Mouse (Mus musculus) induced T-regulatory cell, adult 2 months (primary cell): ENCODE data around the gene Tfam.

Experiments
- DNase-seq: peaks from one replicate; pipeline ENCODE4 v3.0.0-alpha.2; 2012; ENCODE audit warnings: low read depth

Tfam gene

GRCm38 (mm10) chr10:71223101-71223500 lies 15.0 kb downstream of the Tfam start:
- DNase-seq = no peak

DNA sequence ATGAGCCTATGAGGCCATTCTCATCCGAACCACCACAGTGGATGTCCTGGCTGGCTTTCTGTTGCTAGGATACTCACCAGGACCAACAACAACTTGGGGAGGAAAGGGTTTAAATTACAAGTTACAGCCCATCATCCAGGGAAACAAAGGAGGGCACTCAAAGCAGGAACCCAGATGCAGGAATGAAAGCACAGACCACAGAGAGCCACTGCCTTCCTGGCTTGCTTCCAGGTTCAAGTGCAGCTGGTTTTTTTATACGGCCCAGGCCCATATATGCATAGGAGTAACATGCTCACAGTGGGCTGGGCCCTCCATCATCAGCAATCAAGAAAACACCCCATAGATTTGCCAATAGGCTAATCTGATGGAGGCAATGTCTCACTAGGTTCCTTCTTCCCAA lies 15.4 kb downstream of the Tfam start:
- DNase-seq = no peak

- DNase-seq = peak; percentile 72
Measured at GRCm38 (mm10) chr10:71218228-71218892, 19.7 kb downstream of the Tfam start.

DNA sequence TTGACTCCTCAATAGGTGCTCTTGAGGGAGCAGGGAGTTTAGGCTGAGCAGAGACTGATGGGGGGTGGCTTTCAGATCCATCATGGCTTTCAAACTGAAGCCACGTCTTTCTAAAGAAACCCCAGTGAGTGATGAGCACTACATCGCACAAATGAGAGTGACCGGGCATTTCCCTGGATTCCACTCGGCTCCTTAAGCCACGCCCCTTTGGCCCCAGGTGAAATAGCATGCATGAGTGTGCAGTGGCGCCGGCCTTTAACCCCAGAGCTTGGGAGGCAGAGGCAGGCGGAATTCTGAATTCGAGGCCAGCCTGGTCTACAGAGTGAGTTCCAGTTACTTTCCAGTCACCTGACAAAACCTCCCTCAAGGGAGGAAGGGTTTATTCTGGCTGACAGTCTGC lies 22.1 kb downstream of the Tfam start:
- no peak for DNase-seq

DNA sequence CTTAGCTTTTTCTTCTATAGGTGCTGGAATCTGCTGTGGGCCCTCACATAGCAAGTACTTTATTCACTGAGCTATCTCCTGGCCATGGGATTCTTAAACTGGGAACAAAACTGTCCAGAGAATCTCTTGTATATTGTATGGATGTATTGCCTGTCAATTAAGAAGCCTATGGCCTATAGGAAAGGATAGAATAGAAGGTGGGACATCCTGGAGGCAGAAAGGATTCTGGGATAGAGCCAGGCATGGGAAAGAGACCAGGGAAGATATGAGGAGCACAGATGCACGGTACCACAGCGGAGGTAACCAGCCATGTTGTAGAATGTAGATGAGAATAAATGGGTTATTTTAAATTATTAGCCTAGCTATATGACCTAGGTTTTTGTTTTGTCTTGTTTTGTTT lies 36.6 kb downstream of the Tfam start:
- DNase-seq = no peak

- no peak for DNase-seq
Measured at GRCm38 (mm10) chr10:71200964-71201363, 37.1 kb downstream of the Tfam start.

GRCm38 (mm10) chr10:71198676-71199075 lies 39.4 kb downstream of the Tfam start:
- DNase-seq = no peak

GRCm38 (mm10) chr10:71197036-71197785 lies 40.9 kb downstream of the Tfam start:
- no peak for DNase-seq

- no peak for DNase-seq
Measured at GRCm38 (mm10) chr10:71195501-71195900, 42.6 kb downstream of the Tfam start.

DNA sequence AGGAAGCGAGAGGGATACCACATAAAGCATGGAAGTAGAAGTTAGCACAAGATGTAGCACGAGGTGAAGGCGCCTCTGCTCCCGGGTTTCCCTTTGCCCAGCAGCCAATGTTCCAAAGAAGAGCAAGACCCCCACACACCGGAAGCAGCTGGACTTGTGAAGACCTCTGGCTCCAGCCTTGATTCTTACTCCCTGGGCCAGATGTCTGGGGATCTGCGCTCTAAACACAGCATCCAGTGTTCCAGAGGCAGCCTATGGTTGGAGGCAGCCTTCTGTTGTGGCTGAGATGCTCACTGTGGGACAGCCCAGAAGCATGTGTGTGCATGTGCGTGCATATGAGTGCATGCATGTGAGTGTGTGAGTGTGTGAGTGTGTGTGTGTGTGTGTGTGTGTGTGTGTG lies 43.4 kb downstream of the Tfam start:
- DNase-seq = no peak

DNA sequence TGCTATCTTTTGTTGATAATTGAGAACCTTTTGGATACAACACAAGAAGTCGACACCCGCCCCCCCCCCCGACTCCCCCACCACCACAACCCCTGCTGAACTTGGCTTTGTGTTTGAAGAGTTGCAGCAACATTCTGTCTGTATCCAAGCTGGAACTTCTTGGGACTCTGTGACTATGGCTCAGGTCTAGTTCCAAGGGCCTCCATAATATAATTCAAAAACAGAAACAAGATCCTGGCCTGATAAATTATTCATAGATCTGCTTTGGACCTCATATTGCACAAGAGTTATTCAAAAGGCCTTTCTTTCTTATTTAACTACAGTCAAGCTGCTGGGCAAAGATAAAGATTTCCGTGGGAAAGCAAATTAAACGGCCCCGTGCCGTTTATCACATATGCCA lies 44.8 kb downstream of the Tfam start:
- DNase-seq = no peak

DNA sequence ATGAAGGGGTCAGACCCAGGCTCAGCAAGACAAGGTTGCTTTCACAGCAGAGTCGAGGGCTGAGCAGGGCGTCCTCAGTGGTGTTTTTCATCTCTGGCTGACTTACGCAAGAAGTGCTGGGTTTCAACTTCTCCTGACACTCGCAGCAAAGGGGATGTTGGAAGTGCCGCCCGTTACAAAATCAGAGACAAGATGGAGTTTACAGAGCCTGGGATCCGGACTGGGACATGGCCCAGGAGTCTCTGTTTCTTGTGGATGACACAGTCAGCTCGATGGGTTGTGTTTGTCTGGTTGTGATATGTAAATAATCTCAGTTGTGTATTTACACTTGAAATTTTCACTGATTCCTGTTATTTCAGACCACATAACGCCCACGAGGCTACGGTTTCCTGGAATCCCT lies 45.2 kb downstream of the Tfam start:
- no peak for DNase-seq

DNA sequence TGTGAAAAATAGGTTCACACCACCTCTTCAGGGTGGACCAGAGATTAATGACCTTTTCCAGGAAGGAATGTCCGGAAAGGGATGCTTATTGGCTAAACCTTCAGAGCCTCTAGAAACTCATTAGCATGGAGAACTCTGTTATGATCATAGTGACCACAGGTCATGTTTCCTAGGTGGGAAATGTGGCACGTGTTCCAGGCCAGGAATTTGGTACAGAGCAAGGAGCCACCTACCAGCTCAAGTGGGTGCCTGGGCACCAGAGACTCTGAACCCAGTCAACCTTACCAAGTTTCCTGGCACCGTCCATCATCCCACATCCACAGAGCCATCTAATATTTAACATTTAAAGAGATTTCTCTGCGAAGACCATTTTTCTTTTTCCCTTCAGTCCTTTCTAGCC lies 49.4 kb downstream of the Tfam start:
- no peak for DNase-seq

- no peak for DNase-seq
Measured at GRCm38 (mm10) chr10:71185059-71185458, 53.0 kb downstream of the Tfam start.

- DNase-seq = no peak
Measured at GRCm38 (mm10) chr10:71183339-71184031, 54.6 kb downstream of the Tfam start.

GRCm38 (mm10) chr10:71181931-71182330 lies 56.1 kb downstream of the Tfam start:
- no peak for DNase-seq

DNA sequence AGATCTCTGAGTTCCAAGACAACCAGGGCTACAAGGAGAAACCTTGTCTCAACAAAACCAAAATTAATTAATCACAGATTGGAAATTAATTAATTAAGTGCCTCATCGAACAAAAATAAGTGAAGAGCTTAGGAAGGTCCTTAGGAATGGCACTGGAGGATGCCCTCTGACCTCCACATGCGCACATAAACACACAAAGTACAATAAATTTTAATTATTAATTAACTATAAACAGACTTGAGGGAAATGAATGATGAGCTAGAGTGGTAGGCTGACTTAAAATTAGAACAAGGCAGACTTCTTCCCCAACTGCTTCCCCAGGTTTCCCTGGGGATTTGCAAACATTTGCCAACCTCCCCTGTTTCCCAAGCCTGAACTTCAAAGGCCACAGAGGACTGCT lies 57.0 kb downstream of the Tfam start:
- no peak for DNase-seq

DNA sequence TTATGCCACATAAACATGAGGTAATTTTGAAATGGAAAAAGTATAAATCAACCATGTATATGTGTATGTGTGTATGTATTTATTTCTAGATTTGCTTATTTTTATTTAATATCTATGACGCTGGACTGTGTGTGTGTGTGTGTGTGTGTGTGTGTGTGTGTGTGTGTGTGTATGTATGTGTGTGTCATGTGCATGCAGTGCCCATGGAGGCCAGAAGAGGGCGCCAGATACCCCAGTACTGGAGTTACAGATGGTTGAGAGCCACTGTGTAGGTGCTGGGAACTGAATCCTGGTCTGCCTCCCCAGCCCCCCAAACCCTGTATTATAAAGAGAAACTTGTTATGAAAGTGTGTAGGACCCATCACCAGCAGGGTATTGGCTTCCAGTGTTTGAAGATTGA lies 58.0 kb downstream of the Tfam start:
- no peak for DNase-seq

DNA sequence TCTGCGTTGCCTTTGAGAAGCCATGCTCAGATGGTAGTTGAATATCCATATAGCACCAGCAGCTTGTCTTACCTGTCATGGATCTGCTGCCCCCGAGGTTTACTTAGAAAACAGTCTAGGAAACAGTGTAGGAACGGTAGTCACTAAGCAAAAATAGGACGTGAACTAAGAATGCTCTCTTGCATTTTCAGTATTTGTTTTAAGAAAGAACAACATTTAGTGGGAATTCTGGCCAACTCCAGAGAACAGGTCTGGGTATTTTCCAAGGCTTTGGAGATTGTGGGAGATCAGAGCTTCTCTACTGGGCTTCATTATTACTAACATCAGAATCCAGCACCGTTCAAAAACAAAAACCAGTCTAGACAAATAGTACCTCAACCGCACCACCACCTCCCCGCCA lies 60.9 kb downstream of the Tfam start:
- no peak for DNase-seq

- DNase-seq = no peak
Measured at GRCm38 (mm10) chr10:71176341-71176740, 61.7 kb downstream of the Tfam start.
